Mouse (Mus musculus) urinary bladder, postnatal 4 days (tissue): Measurements from ENCODE around the gene Fap.

Experiments
- DNase-seq, 2 experiments: peaks; one replicate each; pipeline ENCODE4 v3.0.0; 2021 to 2022; ENCODE audit warnings: low spot score in 2 of 2

Gene Fap

GRCm38 (mm10) chr2:62460231-62460710 lies 113.6 kb downstream of the Fap start:
- no peak for DNase-seq

DNA sequence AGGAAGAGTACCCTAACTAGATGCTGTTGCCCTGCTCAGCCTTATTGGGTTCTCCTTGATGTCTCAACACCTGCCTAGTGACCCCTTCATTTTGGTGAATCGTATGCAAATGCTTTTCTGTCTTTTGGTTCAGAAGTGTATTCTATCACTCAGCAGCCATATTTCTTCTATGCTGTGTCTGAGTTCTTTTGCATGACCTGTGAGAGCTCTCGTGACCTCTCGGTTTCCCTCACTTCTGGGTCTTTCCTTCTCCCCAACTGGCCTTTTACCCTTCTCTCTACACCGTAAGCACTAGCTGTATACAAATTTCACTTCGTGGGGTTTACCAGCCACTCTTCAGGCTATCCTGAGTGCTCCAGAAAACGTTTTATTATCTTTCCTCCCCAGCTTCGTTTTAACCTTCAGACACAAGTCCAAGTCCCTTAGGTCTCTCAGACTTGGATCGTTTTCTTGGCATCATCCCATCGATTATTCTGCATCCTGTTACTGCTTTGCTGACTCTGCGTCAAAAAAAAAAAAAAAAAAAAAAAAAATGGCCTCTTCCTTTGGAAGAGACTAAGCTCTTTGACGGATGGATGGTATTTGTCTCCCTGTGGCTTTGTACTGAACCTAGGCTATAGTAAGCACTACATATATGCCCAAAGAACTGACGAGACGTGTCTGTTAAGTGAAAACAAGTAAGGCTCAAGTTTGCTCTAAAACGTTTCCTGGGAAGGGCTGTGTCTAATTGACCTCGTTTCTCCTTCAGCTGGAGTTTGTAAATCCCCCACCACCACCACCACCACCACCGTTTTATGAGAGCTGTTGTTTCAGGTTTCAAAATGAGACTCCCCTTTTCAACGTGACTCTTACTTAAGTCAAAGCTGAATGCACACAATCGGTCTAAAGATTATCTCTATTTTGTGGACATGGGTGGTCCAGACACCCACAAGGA lies 114.4 kb downstream of the Fap start:
- DNase-seq = no peak

DNA sequence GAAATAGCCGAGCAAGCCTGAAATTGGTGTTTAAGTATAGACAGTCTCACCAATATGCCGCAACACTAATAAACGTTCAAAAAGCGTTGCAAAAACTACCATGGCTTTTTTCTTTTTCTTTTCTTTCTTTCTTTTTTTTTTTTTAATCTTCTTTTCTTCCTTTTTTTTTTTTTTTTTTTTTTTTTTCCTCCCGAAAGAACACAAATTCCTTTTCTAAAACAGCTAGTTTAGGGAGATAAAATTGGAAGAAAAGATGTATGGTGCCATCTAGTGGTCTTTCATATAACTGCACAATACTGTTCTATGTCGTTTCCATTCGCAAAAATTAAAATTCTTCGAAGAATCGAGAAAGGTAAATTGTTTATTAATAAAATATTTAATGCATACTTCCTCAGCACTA lies 115.8 kb downstream of the Fap start:
- DNase-seq = no peak

GRCm38 (mm10) chr2:62454991-62455390 lies 118.9 kb downstream of the Fap start:
- DNase-seq = no peak

DNA sequence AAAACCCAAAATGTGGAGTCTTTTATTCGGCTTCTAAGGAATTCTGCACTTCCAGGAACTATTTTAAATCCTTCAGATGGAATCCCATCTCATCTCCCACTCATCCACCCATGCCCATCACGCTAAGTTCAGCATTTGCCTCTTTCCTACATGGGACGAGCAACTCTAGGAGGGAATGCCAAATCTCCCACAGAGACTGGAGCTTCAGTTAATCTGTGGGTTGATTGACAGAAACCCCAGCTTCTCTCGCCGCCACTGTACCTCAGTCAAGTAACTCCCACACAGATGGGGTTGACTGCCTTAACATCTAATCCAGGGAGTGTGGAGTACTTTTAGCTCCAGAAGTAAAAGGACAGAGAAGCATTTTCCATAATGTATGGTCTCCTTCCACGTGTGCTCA lies 119.8 kb downstream of the Fap start:
- DNase-seq = no peak
